Mouse (Mus musculus) A20 (cell line): ENCODE measurements around the gene Slc22a27.
"Not testable (repeated sequence)": the region's sequence is repeated elsewhere in the genome, so short reads cannot be mapped to it uniquely, and the experiment has no call there.

Source experiments
- DNase-seq: peaks from one replicate; pipeline ENCODE4 v3.0.0-alpha.2; 2011; ENCODE audit warnings: low read depth, low spot score

Slc22a27 gene

DNA sequence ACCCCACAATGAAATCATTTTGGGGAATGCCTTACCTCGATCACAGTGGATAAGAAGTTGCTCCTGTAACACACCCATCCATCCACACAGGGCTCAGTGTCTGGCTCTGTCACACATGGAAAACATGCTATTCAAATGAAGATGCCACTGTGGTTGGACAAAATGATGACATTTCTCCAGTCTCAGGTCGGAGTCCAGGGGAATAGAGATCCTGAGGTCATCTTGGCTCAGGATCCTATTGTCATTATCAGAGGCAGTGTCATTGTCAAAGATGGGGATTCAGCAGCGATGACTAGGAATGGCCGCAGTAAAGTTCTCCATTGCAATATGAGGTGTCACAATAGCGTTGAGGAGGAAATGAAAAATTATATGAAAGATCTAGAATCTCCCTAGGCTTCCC is at the start of gene Slc22a27:
Gene Slc22a27, minus strand, starts transcription at position 101 of the 400 bp plus-strand sequence.
- DNase-seq = not testable (repeated sequence)

DNA sequence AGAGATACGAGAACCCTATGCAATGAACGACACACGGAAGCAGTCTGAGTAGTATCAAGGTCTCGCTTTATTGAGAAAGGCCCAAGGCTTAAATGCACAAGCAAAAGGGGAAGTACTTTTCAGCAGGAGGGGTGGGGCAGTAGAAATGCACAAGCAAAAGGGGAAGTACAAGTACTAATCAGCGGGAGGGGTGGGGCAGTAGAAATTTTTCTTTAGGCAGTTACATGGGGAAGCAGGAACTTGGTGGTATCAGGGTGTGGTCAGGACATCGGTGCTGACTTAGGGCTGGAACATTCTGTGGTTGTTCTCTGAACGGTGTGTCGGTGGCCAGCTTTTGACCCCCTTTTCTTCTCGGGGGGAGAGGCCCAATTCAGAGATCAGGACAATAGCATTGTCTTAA is 45.8 kb upstream of the Slc22a27 start:
- DNase-seq = peak; percentile 7

DNA sequence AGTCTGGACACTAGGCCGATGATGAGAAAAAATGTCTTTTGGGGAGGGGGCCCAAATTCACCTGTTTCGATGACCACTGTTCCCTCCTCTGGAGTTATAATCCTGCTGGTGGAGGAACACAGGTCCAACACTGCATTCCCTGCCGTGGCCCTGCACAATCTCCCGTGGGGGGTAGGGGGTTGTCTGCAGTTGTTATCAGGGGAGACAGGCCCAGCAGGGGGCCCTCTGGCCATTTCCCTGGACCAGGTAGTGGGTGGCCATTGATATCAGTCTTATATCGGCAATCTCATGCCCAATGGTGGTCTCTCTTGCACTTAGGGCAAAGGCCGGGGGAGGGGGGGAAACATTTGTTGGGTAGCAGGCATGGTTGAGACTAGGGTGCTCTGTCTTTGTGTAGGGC is 43.3 kb upstream of the Slc22a27 start:
- DNase-seq = not testable (repeated sequence)

DNA sequence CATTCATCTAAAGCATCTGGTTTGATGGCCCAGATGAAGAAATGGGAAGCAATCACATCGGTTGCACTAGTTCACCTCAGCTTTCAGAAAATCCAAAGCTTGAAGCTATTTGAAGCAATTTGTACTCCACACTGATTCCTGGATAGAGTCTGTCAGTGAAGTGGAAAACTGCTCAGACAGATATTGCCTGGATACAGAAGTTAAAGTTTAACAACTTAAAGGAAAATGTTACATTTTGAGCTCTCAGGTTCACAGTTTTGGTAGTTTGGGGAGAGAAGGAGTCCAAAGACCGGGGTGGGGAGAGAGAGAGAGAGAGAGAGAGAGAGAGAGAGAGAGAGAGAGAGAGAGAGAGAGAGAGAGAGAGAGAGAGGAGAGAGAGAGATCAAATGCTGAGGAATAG is 2.9 kb upstream of the Slc22a27 start:
- DNase-seq = no peak

DNA sequence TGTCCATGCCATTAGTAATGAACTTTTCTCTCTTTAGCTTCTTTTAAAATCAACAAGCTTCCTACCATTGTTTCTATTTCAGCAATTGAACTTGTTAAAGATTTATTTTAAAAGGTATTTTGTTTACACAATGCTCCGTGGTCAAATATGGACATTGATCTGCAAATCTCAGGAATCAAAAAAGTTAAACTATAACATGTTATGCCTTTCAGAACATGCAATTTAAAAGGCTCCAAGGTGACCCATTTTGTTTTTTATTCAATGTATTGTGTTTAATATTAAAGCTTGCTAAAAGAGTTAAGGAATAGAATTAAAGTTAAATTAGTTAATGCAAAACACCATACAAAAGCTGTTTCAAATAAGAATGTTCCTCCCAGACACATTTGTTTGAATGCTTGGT is 723 bp upstream of the Slc22a27 start:
- not testable (repeated sequence) for DNase-seq

DNA sequence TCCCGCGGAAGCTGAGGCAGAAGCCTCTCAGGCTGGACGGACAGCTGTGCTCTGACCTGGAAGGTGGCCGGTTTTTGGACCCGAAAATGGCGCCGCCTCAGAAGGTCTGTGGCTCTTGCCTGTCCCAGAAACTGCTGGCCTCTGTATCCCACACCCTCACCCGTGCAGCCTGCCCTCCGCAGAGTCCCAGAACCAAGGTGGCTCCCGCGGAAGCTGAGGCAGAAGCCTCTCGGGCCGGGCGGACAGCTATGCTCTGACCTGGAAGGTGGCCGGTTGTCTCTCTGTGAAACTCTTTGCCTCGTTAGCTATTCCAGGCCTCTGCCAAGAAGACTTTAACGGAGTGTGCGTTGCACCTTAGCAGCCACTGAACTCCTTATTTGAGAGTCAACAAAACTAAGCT is 26.4 kb downstream of the Slc22a27 start:
- DNase-seq = not testable (repeated sequence)

DNA sequence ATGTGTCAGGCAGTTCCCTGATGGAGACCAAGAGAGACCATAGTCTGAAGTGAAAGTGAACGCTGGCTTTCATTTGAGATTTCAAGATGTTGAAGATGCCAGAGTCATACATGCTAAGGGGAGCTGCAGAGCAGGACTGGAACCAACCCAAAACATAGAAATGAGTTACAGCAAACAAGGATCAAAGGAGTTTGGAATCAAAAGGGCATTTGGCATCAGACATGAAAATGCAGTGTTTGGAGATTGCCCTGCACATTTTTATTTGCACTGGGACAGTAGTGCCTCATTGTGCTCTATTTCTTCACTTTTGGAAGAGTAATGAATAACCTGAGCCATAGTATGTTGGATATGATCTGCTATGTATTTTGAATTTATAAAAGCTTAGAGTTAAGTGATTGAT is 89.2 kb downstream of the Slc22a27 start:
- no peak for DNase-seq

DNA sequence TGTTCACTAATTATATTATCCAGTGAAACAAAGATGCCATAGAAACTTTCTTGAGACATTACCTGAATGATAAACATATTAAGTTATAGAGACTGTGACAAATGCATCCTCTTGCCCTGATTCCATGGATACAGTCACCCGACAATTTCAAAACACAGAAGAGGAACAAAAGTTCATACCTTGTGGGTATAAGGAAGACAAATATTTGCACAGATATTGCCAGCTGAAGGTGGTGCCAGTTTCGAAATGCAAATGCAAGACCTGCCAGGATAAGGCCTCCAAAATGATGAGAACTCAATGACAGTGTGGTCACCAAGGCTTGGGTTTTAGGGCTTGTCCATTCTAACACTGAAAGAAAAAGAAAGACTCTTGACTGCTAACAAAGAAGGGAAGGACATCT is 136.0 kb downstream of the Slc22a27 start:
- no peak for DNase-seq
